ENCODE assay signal across 27 mouse cellular contexts in the genomic region with DNA sequence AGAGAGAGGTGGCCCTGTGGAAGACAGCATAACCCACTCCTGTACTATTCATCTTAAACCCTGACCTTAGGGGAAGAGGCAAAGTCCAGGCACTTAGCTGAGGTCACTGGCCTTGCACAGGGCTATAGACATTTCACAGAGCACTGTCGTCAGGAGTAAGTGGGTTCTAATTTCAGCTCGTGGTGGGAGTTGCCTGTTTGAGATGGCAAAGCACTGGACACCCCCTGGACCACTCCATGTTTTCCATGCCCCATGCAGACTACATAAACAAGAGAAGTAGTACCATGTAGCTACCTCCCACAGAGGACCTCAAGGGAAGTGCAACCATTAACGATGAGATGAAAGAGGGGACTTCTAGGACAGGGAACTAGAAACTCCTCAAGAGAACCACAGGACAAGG. TPM values are rescaled to one million over a fixed set of nuclear protein-coding genes. Genes with fewer than 3 reads are reported as not detected.
DNase-seq lines count a peak whose midpoint lies in the region; ATAC-seq lines count a peak whose summit lies in the region.
"Had no signal": no experiment of that assay in that cellular context is flagged by ENCODE, and none has a peak within 500 bp of the region (broad histone marks: within the 10 kb centered on the region; RNA-seq: fewer than 3 reads in every experiment).

No protein-coding gene starts in this region.

- H3K36me3 ChIP-seq in kidney, embryonic 16.5 days (ENCODE audit: insufficient read depth, low read length), result no peaks in the 10 kb centered on the region
- H3K36me3 ChIP-seq: embryonic facial prominence, embryonic 13.5 days; embryonic facial prominence, embryonic 15.5 days; forebrain, embryonic 10.5 days; forebrain, embryonic 12.5 days; G1E had no signal

- no peak overlapping the region for H3K27ac ChIP-seq in kidney, embryonic 16.5 days (ENCODE audit: low read length)
- H3K27ac ChIP-seq: embryonic facial prominence, embryonic 13.5 days; embryonic facial prominence, embryonic 15.5 days; forebrain, embryonic 10.5 days; forebrain, embryonic 12.5 days had no signal

- peak; percentile 57; the same call in 1 of the 2 replicates for ATAC-seq in kidney, embryonic 16.5 days (ENCODE audit: low FRiP score, low TSS enrichment)
- ATAC-seq in megakaryocyte, adult 5-6 weeks (ENCODE audit: poor library complexity, severe bottlenecking), result peak; percentile 30; the same call in 1 of the 2 replicates
- ATAC-seq: activated CD4-positive, CD25-positive, alpha-beta regulatory T cell, adult 4 months; CD4-positive, CD25-positive, alpha-beta regulatory T cell, adult 4 months; forebrain, embryonic 14.5 days; forebrain, embryonic 16.5 days; Patski had no signal

- no peak overlapping the region for H3K4me3 ChIP-seq in kidney, embryonic 16.5 days (ENCODE audit: low read length)
- H3K4me3 ChIP-seq: embryonic facial prominence, embryonic 13.5 days; embryonic facial prominence, embryonic 15.5 days; erythroblast, embryonic 14.5 days; forebrain, embryonic 10.5 days; forebrain, embryonic 12.5 days had no signal

- no peaks in the 10 kb centered on the region for H3K9me3 ChIP-seq in kidney, embryonic 16.5 days (ENCODE audit: low read length)
- H3K9me3 ChIP-seq: embryonic facial prominence, embryonic 13.5 days; embryonic facial prominence, embryonic 15.5 days; forebrain, embryonic 10.5 days; forebrain, embryonic 12.5 days had no signal

- no peak overlapping the region for H3K4me2 ChIP-seq in kidney, embryonic 16.5 days (replicated peaks; ENCODE audit: low read depth, low read length)
- H3K4me2 ChIP-seq: embryonic facial prominence, embryonic 13.5 days; embryonic facial prominence, embryonic 15.5 days; forebrain, embryonic 12.5 days had no signal

- peak; percentile 65 for DNase-seq in heart, adult 11 months
- no peak for DNase-seq in heart, postnatal 4 days
- DNase-seq in kidney, postnatal 4 days, result no peak
- DNase-seq: adrenal gland, adult 8-10 months; adrenal gland, postnatal 14 days; B cell, adult 2 months; cerebellum, adult 11 months; cerebellum, adult 18-20 months; cerebellum, adult 8-10 months; cerebellum, adult 9-11 months; cerebellum, postnatal 14 days; cerebellum, postnatal 36 days; embryo, embryonic 11 days had no signal

- peaks cover 14% of the 10 kb centered on the region for H3K4me1 ChIP-seq in kidney, embryonic 16.5 days (ENCODE audit: insufficient read depth, low read length)
- H3K4me1 ChIP-seq: embryonic facial prominence, embryonic 13.5 days; embryonic facial prominence, embryonic 15.5 days; forebrain, embryonic 12.5 days had no signal

- H3K27me3 ChIP-seq in kidney, embryonic 16.5 days (ENCODE audit: insufficient read depth, low read length), result no peaks in the 10 kb centered on the region
- H3K27me3 ChIP-seq: CH12.LX; embryonic facial prominence, embryonic 13.5 days; embryonic facial prominence, embryonic 15.5 days; forebrain, embryonic 12.5 days had no signal

- WGBS in kidney, embryonic 16.5 days, result 8% methylated on average over 3 of the region's 3 CpGs

- H3K9ac ChIP-seq in kidney, embryonic 16.5 days (replicated peaks; ENCODE audit: low read length), result no peak overlapping the region
- H3K9ac ChIP-seq: embryonic facial prominence, embryonic 13.5 days; embryonic facial prominence, embryonic 15.5 days; forebrain, embryonic 12.5 days had no signal

RNA-seq across cellular contexts. Expression of gene Rpl10-ps3, which starts 29.1 kb away (rescaled TPM):
- 100 to 1,000 TPM; 702 to 730 TPM for total RNA-seq in heart, postnatal 4 days (2021)
- polyA plus RNA-seq in kidney, embryonic 16.5 days (2015; fragmentation: Nextera tagmentation; extraction: Ambion mirVana), result 279 and 349 TPM in 2 replicates
- 1,226 and 1,246 TPM in 2 replicates for total RNA-seq in megakaryocyte, adult 5-6 weeks (2015)
- 95.0 and 249 TPM in 2 replicates for total RNA-seq in megakaryocyte, adult 5-6 weeks (2017)
